Mouse (Mus musculus) spleen, adult 2 months (tissue): ENCODE measurements at regions not wholly inside any gene's neighbourhood (a gene's known extent, or its start where the extent isn't known, plus 50 kb on each side); places are given as distances from the start of the nearest gene placed in this dataset.
A peak's percentile ranks its signal among the peaks of the same experiment; 100 is the strongest.

ENCODE experiments used
- CTCF ChIP-seq: fragments of 200-500 bp; IDR thresholded peaks from 2 replicates; pipeline ENCODE4 v1.5.1; 2011; ENCODE audit warnings: mild to moderate bottlenecking, inconsistent platforms; ENCODE audit not compliant: insufficient read depth, insufficient read length, insufficient replicate concordance; ENCODE audit errors: extremely low read depth
- POLR2A ChIP-seq: fragments of 200-500 bp; IDR thresholded peaks from 2 replicates; pipeline ENCODE4 v1.6.1; 2011; ENCODE audit warnings: low read depth, low read length, inconsistent platforms

GRCm38 (mm10) chr13:105377038-105377437, 66.4 kb upstream of the Htr1a start:
- TF ChIP-seq CTCF (0 out of 2 replicates have a peak, but pooled peaks have one; percentile 26), POLR2A (no peak)
